Mouse (Mus musculus) urinary bladder, postnatal 14 days (tissue): ENCODE data around the gene Gcnt7.
A peak's percentile ranks its signal among the peaks of the same experiment; 100 is the strongest.

Experiments
- DNase-seq: peaks from one replicate; pipeline ENCODE4 v3.0.0; 2021; ENCODE audit warnings: low spot score

Gene Gcnt7

GRCm38 (mm10) chr2:172458496-172458895 lies at the start of gene Gcnt7:
TSS of gene Gcnt7 (minus strand) at chr2:172458596.
- DNase-seq: no peak

- no peak for DNase-seq
Measured at GRCm38 (mm10) chr2:172506121-172506520, 47.7 kb upstream of the Gcnt7 start.

GRCm38 (mm10) chr2:172502168-172502567 lies 43.8 kb upstream of the Gcnt7 start:
- no peak for DNase-seq

GRCm38 (mm10) chr2:172501341-172501740 lies 42.9 kb upstream of the Gcnt7 start:
- no peak for DNase-seq

DNA sequence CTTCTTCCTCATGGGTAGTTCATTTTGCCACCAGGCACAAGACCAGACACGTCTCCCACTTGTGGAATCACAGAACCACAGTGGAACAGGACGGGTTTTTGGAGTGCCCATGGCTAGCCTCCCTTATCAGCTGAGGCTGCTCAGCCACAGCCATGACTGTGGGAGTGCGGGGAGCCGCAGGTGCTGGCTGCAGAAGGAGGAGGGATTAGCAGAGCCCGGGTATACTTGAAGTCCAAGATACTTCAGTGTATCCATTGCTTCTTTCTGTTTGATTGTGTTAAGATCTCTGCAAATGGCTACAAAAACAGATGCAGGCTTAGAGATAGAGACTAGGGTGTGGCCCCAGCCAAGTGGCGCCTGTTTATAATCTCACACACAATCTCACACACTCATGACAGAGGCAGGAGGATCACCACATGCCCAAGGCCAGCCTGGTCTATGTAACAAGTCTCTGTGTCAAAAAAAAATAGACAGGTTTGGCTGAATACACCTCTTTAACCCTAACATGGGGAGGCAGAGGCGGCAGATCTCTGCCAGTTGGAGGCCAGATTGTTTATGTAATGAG lies 42.4 kb upstream of the Gcnt7 start:
- no peak for DNase-seq

- no peak for DNase-seq
Measured at GRCm38 (mm10) chr2:172498823-172499222, 40.4 kb upstream of the Gcnt7 start.

GRCm38 (mm10) chr2:172496736-172497345 lies 38.4 kb upstream of the Gcnt7 start:
- no peak for DNase-seq

GRCm38 (mm10) chr2:172484696-172485370 lies 26.4 kb upstream of the Gcnt7 start:
- DNase-seq: peak; percentile 25

DNA sequence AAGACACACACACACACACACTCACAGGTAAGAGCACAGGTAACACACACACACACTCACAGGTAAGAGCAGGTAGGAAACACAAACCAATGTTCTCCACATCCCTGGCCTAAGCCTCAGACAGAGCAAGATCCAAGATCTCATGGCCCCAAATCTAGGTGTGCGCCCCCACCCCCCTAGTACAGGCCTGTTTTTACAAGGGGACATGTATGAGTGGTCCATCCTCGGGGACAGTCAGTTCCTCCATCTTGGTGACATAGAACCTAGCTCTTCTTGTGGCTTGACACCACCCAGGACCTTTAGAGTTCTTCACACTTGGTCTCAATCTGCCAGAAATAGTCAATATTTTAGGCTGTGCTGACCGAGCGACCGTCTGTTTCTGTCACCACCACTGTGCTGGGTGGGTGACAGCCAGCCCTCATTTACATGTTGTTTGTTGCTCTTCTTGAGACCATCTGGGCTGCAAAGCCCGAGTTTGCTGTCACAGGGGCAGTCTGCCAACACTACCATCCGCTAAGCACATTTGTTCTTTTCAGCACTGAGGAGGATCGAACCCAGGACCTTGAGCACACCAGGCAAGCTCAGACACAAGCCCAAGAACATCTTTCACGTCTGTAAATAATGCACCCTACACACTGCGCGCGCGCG lies 25.5 kb upstream of the Gcnt7 start:
- no peak for DNase-seq

GRCm38 (mm10) chr2:172481654-172482385 lies 23.4 kb upstream of the Gcnt7 start:
- DNase-seq: no peak

GRCm38 (mm10) chr2:172480296-172480695 lies 21.9 kb upstream of the Gcnt7 start:
- DNase-seq: no peak

DNA sequence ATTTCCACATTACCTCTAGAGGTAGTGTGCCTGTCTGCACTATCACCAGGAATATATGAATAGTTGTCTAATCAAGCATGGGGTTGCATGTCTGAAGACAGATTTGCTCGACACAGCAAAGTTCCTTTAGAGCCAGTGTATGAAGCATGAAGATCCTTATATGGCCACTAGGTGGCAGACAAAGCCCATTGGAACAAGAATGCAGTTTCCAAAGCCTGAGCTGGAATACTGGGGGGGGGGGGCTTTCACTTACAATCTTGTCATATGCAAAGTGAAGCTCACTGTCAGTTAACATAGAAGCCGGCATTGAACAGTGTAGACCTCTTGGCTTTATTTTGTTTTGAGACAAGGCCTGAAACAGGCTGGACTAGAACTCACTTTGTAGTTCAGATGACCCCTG lies 19.5 kb upstream of the Gcnt7 start:
- peak; percentile 41 for DNase-seq

GRCm38 (mm10) chr2:172477350-172477749 lies 19.0 kb upstream of the Gcnt7 start:
- no peak for DNase-seq

GRCm38 (mm10) chr2:172476707-172477260 lies 18.4 kb upstream of the Gcnt7 start:
- DNase-seq: no peak

DNA sequence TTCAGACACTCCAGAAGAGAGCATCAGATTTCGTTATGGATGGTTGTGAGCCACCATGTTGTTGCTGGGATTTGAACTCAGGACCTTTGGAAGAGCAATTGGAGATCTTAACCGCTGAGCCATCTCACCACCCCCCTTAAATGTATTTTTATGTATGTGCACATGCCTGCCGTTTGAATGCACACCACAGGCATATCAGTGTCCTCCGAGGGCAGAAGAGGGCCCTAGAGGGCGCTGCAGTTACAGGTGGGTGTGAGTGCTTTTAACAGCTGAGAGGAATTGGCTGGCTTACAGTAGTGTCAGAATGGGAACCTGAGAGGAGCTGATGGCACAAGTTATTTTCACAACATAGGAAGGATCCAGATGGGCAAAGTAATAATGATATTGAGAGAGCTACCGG lies 16.6 kb upstream of the Gcnt7 start:
- peak; percentile 35 for DNase-seq

DNA sequence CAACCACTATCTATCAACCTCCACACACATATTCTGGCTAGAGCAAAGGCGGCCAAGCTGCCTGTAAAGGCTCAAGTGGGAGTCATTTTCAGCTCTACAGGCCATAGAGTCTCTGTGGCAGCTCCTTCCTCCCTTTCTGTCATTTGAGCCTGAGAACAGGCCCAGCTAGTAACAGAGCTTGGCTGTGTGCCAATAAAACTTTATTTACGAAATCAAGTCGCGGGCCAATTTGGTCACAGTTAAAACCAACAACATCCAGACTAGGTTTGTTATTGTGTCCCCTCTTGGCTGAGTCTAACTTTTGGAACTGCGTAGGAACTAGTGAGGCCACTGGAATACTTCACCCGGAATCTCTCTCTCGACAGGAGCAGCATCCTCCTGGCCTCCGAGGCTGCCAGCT lies 15.2 kb upstream of the Gcnt7 start:
- no peak for DNase-seq

DNA sequence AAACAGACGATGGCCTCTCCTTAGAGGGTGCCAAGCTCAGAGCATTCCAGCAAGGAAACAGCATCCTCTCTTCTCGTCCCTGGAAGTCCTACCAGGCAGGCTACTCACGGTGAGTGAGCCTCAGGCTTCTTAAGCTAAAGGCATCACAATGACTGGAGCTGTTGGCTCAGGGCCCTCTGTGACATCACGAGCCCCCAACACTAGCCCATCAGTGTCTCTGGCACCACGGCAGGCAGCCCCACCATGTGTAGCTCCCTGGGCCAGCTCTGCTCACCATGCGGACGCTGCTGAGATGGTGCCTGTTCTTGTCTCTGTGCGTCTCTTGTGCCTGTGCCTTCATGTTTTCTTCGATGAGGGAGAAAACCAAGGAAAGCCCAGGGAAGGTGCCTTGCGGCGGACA lies 13.9 kb upstream of the Gcnt7 start, which contains the start of gene Fam209:
Gene Fam209 (plus strand): TSS at position 203 of the 400 bp plus-strand sequence.
- no peak for DNase-seq

GRCm38 (mm10) chr2:172468346-172468819 lies 10.0 kb upstream of the Gcnt7 start:
- DNase-seq: peak; percentile 22

- no peak for DNase-seq
Measured at GRCm38 (mm10) chr2:172467206-172467605, 8.8 kb upstream of the Gcnt7 start.

DNA sequence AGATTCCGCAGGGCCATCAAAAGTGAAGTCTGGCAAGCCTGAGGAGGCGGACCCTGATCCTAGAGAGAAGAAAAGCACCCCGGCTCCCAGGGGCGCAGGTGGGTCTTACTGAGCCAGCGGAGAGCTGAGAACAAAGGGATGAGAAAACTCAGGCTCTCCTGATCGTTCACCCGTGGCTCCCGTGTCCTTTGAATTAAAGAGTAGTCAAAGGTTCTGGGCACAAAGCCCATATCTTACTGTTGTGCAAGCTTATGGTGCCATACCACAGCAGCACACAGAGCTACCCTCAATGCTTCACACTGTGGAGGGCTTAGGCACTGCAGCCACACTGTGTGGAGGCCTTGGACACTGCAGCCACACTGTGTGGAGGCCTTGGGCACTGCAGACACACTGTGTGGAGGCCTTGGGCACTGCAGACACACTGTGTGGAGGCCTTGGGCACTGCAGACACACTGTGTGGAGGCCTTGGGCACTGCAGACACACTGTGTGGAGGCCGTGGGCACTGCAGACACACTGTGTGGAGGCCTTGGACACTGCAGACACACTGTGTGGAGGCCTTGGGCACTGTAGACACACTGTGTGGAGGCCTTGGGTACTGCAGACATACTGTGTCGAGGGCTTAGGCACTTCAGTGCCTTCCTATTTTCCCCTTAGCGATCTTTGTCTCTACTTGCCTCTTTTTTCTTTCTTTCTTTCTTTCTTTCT lies 8.2 kb upstream of the Gcnt7 start:
- no peak for DNase-seq

GRCm38 (mm10) chr2:172462813-172463212 lies 4.4 kb upstream of the Gcnt7 start:
- DNase-seq: no peak
